Mouse (Mus musculus): ENCODE measurements around the gene Anapc7. TPM values are rescaled to one million over a fixed set of nuclear protein-coding genes. Genes with fewer than 3 reads are reported as not detected.
"Not testable (repeated sequence)": the region's sequence is repeated elsewhere in the genome, so short reads cannot be mapped to it uniquely, and the experiment has no call there.

Anapc7 gene
- total RNA-seq, 2 experiments from 2014 or later = 28.6 to 29.5 TPM

- intact Hi-C loops (cut with DNase I) = no loop called here
- TF ChIP-seq CTCF (IDR thresholded peaks at IDR 0.05) = no peak
- DNase-seq (ENCODE audit: extremely low spot score in 1 of 2, low spot score in 2 of 2) = no peak
- no peak overlapping the region for H3K27ac ChIP-seq
- H3K4me3 ChIP-seq = no peak overlapping the region
Observed at GRCm38 (mm10) chr5:122454883-122455282, 33.4 kb downstream of the Anapc7 start.

- no peak overlapping the region for H3K4me3 ChIP-seq
- no peak for DNase-seq (ENCODE audit: extremely low spot score in 1 of 2, low spot score in 2 of 2)
- intact Hi-C loops (cut with DNase I) = no loop called here
- no peak for TF ChIP-seq CTCF (IDR thresholded peaks at IDR 0.05)
- no peak overlapping the region for H3K27ac ChIP-seq
Observed at GRCm38 (mm10) chr5:122455584-122455983, 34.1 kb downstream of the Anapc7 start.

DNA sequence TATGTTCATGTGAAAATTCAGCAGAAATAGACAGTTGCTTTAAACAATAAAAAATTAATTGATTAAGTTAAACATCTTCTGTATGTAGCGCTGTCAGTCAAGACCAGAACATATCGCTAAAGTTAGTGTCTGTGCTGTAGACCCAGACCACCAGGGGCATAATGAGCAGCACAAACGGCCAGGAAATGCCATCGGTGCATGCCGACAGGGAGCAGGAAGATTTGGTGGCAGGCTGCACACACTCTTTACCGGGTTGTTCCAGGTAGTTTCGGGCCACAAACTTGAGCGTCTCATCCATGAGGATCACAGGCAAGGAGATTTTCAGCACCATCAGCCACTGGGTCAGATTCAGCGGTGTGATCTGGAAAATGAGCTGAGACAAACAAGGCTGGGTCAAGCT is 35.6 kb downstream of the Anapc7 start:
- H3K4me3 ChIP-seq; intact Hi-C loops (cut with DNase I); H3K27ac ChIP-seq; DNase-seq (ENCODE audit: extremely low spot score in 1 of 2, low spot score in 2 of 2): not testable (repeated sequence)
- TF ChIP-seq CTCF (IDR thresholded peaks at IDR 0.05) = peak; percentile 10; the same call in 1 of the 2 replicates

DNA sequence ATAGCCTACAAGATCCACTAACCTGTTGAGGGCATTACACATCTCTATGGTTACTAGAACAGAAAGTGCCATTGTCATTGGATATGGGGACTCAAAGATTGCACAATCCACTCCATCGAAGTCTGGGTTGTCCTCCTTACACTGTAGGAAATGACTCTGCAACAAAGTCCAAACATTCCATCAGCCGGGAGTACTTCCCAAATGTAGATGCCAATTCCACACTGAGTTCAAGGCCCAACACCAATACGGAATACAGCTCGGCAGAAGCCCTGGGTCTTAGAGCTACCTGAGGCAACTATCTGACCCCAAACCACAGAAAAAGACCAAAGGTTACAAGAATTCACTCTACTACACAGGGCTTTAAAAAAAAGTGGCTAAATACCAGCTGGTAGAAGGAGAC is 36.6 kb downstream of the Anapc7 start:
- Histone ChIP-seq H3K27ac (no peak overlapping the region), H3K4me3 (no peak overlapping the region)
- TF ChIP-seq CTCF (IDR thresholded peaks at IDR 0.05) = no peak
- no peak for DNase-seq (ENCODE audit: extremely low spot score in 1 of 2, low spot score in 2 of 2)
- intact Hi-C loops (cut with DNase I) = no loop called here

GRCm38 (mm10) chr5:122459335-122459734 is 37.8 kb downstream of the Anapc7 start:
- TF ChIP-seq CTCF (IDR thresholded peaks at IDR 0.05) = no peak
- Histone ChIP-seq H3K27ac (no peak overlapping the region), H3K4me3 (no peak overlapping the region)
- DNase-seq (ENCODE audit: extremely low spot score in 1 of 2, low spot score in 2 of 2) = no peak
- intact Hi-C loops (cut with DNase I) = no loop called here

GRCm38 (mm10) chr5:122460656-122461055 is 39.2 kb downstream of the Anapc7 start:
- no peak for DNase-seq (ENCODE audit: extremely low spot score in 1 of 2, low spot score in 2 of 2)
- no peak overlapping the region for H3K27ac ChIP-seq
- TF ChIP-seq CTCF (IDR thresholded peaks at IDR 0.05) = no peak
- H3K4me3 ChIP-seq = no peak overlapping the region
- intact Hi-C loops (cut with DNase I) = no loop called here

DNA sequence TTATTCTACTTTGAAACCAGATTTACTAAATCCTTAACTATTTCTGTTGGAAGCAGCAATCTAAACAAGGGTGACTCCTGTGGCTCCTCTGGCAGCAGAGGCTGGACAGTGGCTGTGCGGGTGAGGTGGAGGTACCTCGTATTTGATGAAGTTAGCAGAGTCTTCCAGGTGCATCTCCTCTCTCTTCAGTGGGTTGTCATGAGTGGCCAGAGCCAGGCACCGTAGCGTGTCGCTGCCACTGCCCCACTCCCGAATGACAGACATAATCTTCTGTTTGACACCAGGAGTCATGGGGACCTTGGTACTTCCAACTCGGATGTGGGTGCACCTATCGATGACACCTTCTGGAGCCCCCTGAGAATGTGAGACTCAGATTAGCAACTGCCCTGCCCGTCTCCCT is 39.9 kb downstream of the Anapc7 start:
- no peak for DNase-seq (ENCODE audit: extremely low spot score in 1 of 2, low spot score in 2 of 2)
- no peak for TF ChIP-seq CTCF (IDR thresholded peaks at IDR 0.05)
- Histone ChIP-seq H3K27ac (no peak overlapping the region), H3K4me3 (no peak overlapping the region)
- intact Hi-C loops (cut with DNase I) = no loop called here

GRCm38 (mm10) chr5:122471658-122472057 is 50.2 kb downstream of the Anapc7 start:
- no peak for TF ChIP-seq CTCF (IDR thresholded peaks at IDR 0.05)
- DNase-seq (ENCODE audit: extremely low spot score in 1 of 2, low spot score in 2 of 2) = no peak
- no peak overlapping the region for H3K4me3 ChIP-seq

DNA sequence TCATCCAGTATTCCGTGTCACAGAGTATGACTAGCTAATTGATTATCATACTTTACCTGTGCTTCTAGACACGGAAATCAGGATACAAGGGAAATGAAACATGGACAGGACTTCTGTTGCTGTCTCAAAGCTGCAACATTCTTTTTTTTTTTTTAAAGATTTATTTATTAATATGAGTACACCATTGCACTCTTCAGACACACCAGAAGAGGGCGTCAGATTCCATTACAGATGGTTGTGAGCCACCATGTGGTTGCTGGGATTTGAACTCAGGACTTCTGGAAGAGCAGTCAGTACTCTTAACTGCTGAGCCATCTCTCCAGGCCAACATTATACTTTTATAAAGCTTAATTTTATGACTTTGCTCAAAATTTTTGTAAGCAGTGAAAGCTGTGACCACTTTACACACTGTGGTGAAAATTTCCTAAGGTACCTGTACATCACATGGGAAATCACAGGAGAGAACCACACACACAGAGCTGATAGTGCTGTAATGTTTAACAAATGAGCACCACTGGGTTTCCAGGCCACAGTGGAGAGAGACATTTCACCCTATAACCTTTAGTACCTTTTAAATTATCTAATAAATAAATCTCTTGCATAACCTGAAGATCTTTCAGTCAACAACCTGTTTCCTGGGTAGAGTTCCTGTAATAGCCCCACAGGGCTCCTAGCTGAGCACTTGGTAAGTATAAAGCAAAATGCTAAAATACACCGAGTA is 53.3 kb downstream of the Anapc7 start:
- peak; percentile 24 for TF ChIP-seq CTCF (IDR thresholded peaks at IDR 0.05)
- no peak overlapping the region for H3K27ac ChIP-seq
- intact Hi-C loops (cut with DNase I) = no loop called here
- DNase-seq (ENCODE audit: extremely low spot score in 1 of 2, low spot score in 2 of 2) = no peak
- H3K4me3 ChIP-seq = no peak overlapping the region

More at GRCm38 (mm10) chr5:122471658-122472057, 50.2 kb downstream of the Anapc7 start:
- no peak overlapping the region for H3K27ac ChIP-seq
- intact Hi-C loops (cut with DNase I) = no loop called here

- TF ChIP-seq CTCF (IDR thresholded peaks at IDR 0.05) = no peak
- Histone ChIP-seq H3K4me3 (no peak overlapping the region), H3K27ac (no peak overlapping the region)
- no peak for DNase-seq (ENCODE audit: extremely low spot score in 1 of 2, low spot score in 2 of 2)
- intact Hi-C loops (cut with DNase I) = no loop called here
Observed at GRCm38 (mm10) chr5:122476078-122476477, 54.6 kb downstream of the Anapc7 start.

GRCm38 (mm10) chr5:122477492-122477891 is 56.0 kb downstream of the Anapc7 start:
- no peak for TF ChIP-seq CTCF (IDR thresholded peaks at IDR 0.05)
- Histone ChIP-seq H3K27ac (no peak overlapping the region), H3K4me3 (no peak overlapping the region)
- no peak for DNase-seq (ENCODE audit: extremely low spot score in 1 of 2, low spot score in 2 of 2)
- intact Hi-C loops (cut with DNase I) = no loop called here

GRCm38 (mm10) chr5:122479131-122479530 is 57.6 kb downstream of the Anapc7 start:
- intact Hi-C loops (cut with DNase I) = no loop called here
- Histone ChIP-seq H3K27ac (no peak overlapping the region), H3K4me3 (no peak overlapping the region)
- DNase-seq (ENCODE audit: extremely low spot score in 1 of 2, low spot score in 2 of 2) = no peak
- TF ChIP-seq CTCF (IDR thresholded peaks at IDR 0.05) = no peak

DNA sequence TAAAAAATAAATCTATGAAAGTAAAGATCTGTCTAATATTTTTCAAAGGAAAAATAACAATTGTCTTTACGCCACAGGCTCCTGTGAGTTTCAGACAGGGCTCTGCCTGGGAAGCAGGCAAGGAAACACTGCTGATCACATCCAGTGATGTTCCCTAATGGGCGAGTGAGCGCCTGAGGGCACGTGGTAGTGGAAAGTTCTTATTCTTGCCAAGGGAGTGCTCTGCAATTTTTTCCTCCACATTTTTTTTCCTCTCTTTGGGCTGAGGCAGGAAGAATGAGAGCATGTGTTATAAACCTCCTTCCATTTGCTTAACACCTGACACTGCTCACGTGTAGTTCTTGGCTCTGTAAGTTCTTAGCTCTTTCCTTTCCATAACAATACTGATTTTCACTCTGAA is 60.4 kb downstream of the Anapc7 start:
- no peak overlapping the region for H3K4me3 ChIP-seq
- no peak overlapping the region for H3K27ac ChIP-seq
- intact Hi-C loops (cut with DNase I) = no loop called here
- TF ChIP-seq CTCF (IDR thresholded peaks at IDR 0.05) = no peak
- no peak for DNase-seq (ENCODE audit: extremely low spot score in 1 of 2, low spot score in 2 of 2)
